9 mouse cellular contexts compared by ENCODE assay signal in genomic region chr9:67693716-67694115, GRCm38 (mm10).
DNase-seq lines count a peak whose midpoint lies in the region; ATAC-seq lines count a peak whose summit lies in the region.
"Had no signal": no experiment of that assay in that cellular context is flagged by ENCODE, and none has a peak within 500 bp of the region (broad histone marks: within the 10 kb centered on the region; RNA-seq: fewer than 3 reads in every experiment).

No protein-coding gene starts in this region.

- no peaks in the 10 kb centered on the region for H3K4me1 ChIP-seq in heart, embryonic 10.5 days
- H3K4me1 ChIP-seq in midbrain, embryonic 11.5 days (ENCODE audit: control insufficient read depth, insufficient read depth, low read length): no peaks in the 10 kb centered on the region
- H3K4me1 ChIP-seq in midbrain, embryonic 16.5 days (ENCODE audit: control insufficient read depth, insufficient read depth, low read length): no peaks in the 10 kb centered on the region

- ATAC-seq in midbrain, embryonic 11.5 days (ENCODE audit: low FRiP score): no peak
- no peak for ATAC-seq in midbrain, embryonic 16.5 days

- H3K9ac ChIP-seq in midbrain, embryonic 11.5 days (ENCODE audit: low read length): no peak overlapping the region
- no peak overlapping the region for H3K9ac ChIP-seq in midbrain, embryonic 16.5 days (ENCODE audit: low read depth, low read length)
- H3K9ac ChIP-seq: limb, embryonic 15.5 days had no signal

- H3K36me3 ChIP-seq in heart, embryonic 10.5 days: no peaks in the 10 kb centered on the region
- H3K36me3 ChIP-seq in midbrain, embryonic 11.5 days (ENCODE audit: control insufficient read depth, insufficient read depth, low read length): no peaks in the 10 kb centered on the region
- H3K36me3 ChIP-seq in midbrain, embryonic 16.5 days (ENCODE audit: control insufficient read depth, insufficient read depth, low read length): no peaks in the 10 kb centered on the region
- H3K36me3 ChIP-seq: limb, embryonic 15.5 days had no signal

- DNase-seq in heart, adult 11 months: peak; percentile 58
- no peak for DNase-seq in heart, embryonic 10.5 days (ENCODE audit: low spot score)
- peak; percentile 82 for DNase-seq in midbrain, embryonic 11.5 days (ENCODE audit: low spot score, missing footprints)
- DNase-seq in kidney, postnatal 10 days: peak; percentile 67
- DNase-seq in right cerebral cortex, postnatal 10 days (ENCODE audit: low spot score in 2 of 2): peak; percentile 68 to 71
- no peak for DNase-seq in B cell, adult 2 months
- DNase-seq in Muller cell, postnatal 12 days (ENCODE audit: inconsistent ontology term): no peak

- WGBS in heart, embryonic 10.5 days: 17% methylated on average over 7 of the region's 7 CpGs
- whole genome bisulfite sequencing in midbrain, embryonic 11.5 days: 15% methylated on average over 7 of the region's 7 CpGs
- 21% methylated on average over 7 of the region's 7 CpGs for WGBS in midbrain, embryonic 16.5 days

- peaks cover 4% of the 10 kb centered on the region; the same call in 1 of the 2 replicates for H3K27me3 ChIP-seq in heart, embryonic 10.5 days (ENCODE audit: insufficient read depth, poor library complexity, severe bottlenecking)
- no peaks in the 10 kb centered on the region for H3K27me3 ChIP-seq in midbrain, embryonic 11.5 days (ENCODE audit: control insufficient read depth, insufficient read depth, low read length)
- no peaks in the 10 kb centered on the region for H3K27me3 ChIP-seq in midbrain, embryonic 16.5 days (ENCODE audit: control insufficient read depth, insufficient read depth, low read depth, low read length)
- H3K27me3 ChIP-seq: limb, embryonic 15.5 days had no signal

- no peak overlapping the region for H3K4me2 ChIP-seq in midbrain, embryonic 11.5 days
- H3K4me2 ChIP-seq in midbrain, embryonic 16.5 days (ENCODE audit: low read length): no peak overlapping the region
- H3K4me2 ChIP-seq: limb, embryonic 15.5 days had no signal

- no peaks in the 10 kb centered on the region for H3K9me3 ChIP-seq in heart, embryonic 10.5 days
- H3K9me3 ChIP-seq in midbrain, embryonic 11.5 days (ENCODE audit: control insufficient read depth, low read length): no peaks in the 10 kb centered on the region
- H3K9me3 ChIP-seq in midbrain, embryonic 16.5 days (replicated peaks; ENCODE audit: control insufficient read depth, low read length, poor library complexity, severe bottlenecking): no peaks in the 10 kb centered on the region
- H3K9me3 ChIP-seq: limb, embryonic 15.5 days had no signal

- no peak overlapping the region; the same call in 1 of the 2 replicates for H3K4me3 ChIP-seq in heart, embryonic 10.5 days
- no peak overlapping the region for H3K4me3 ChIP-seq in midbrain, embryonic 11.5 days (ENCODE audit: low read depth, low read length)
- no peak overlapping the region for H3K4me3 ChIP-seq in midbrain, embryonic 16.5 days (ENCODE audit: low read depth, low read length)
- H3K4me3 ChIP-seq: limb, embryonic 15.5 days had no signal

- H3K27ac ChIP-seq in heart, embryonic 10.5 days: no peak overlapping the region
- H3K27ac ChIP-seq in midbrain, embryonic 11.5 days (ENCODE audit: low read depth, low read length): no peak overlapping the region
- H3K27ac ChIP-seq in midbrain, embryonic 16.5 days (ENCODE audit: low read length): no peak overlapping the region
- H3K27ac ChIP-seq: limb, embryonic 15.5 days had no signal

Comparison
In these comparisons a context has a peak if more than half of its experiments do, and no peak if none do; other contexts are left out.
1. DNase-seq: peak in heart, adult 11 months (single experiment), midbrain, embryonic 11.5 days (single experiment), kidney, postnatal 10 days (single experiment) and right cerebral cortex, postnatal 10 days (2 of 2); none in heart, embryonic 10.5 days (single experiment), B cell, adult 2 months (0 of 2) and Muller cell, postnatal 12 days (single experiment).